Mouse (Mus musculus) intestine, postnatal 0 days (tissue): ENCODE measurements around the gene Peg3. TPM values are rescaled to one million over a fixed set of nuclear protein-coding genes. Genes with fewer than 3 reads are reported as not detected.

Source experiments
- ATAC-seq: fragments of 200-750 bp; cut with Nextera tagmentation; 2 replicates; pipeline ENCODE4 v1.8.0; 2017; ENCODE audit warnings: mild to moderate bottlenecking, moderate TSS enrichment, moderate library complexity
- H3K27ac ChIP-seq: fragments of 300-500 bp; sonication (generic); 2 replicates; pipeline ENCODE4 v1.5.1; 2014; ENCODE audit warnings: mild to moderate bottlenecking, low read depth, low read length, moderate library complexity
- H3K27me3 ChIP-seq: fragments of 300-500 bp; sonication (generic); replicated peaks from 2 replicates; pipeline ENCODE4 v1.6.1; 2014; ENCODE audit warnings: low read length, mixed read lengths; ENCODE audit not compliant: control insufficient read depth, insufficient read depth
- H3K36me3 ChIP-seq: fragments of 300-500 bp; sonication (generic); 2 replicates; pipeline ENCODE4 v1.6.1; 2014; ENCODE audit warnings: mild to moderate bottlenecking, moderate library complexity; ENCODE audit not compliant: control insufficient read depth, insufficient read depth
- H3K4me1 ChIP-seq: fragments of 300-500 bp; sonication (generic); replicated peaks from 2 replicates; pipeline ENCODE4 v1.6.1; 2014; ENCODE audit warnings: antibody characterized with exemption, low read length, mixed read lengths; ENCODE audit not compliant: control insufficient read depth, insufficient read depth
- H3K4me2 ChIP-seq: fragments of 300-500 bp; sonication (generic); replicated peaks from 2 replicates; pipeline ENCODE4 v1.6.1; 2014; ENCODE audit warnings: low read depth, mild to moderate bottlenecking, moderate library complexity
- H3K4me3 ChIP-seq: fragments of 300-500 bp; sonication (generic); 2 replicates; pipeline ENCODE4 v1.5.1; 2014; ENCODE audit warnings: low read depth, low read length
- H3K9ac ChIP-seq: fragments of 300-500 bp; sonication (generic); 2 replicates; pipeline ENCODE4 v1.6.1; 2014; ENCODE audit warnings: mild to moderate bottlenecking, low read depth, low read length
- H3K9me3 ChIP-seq: fragments of 300-500 bp; sonication (generic); 2 replicates; pipeline ENCODE4 v1.6.1; 2016; ENCODE audit warnings: mixed run types; ENCODE audit not compliant: control insufficient read depth
- CTCF ChIP-seq: sonication (generic); IDR thresholded peaks from 2 replicates; pipeline ENCODE4 v1.5.1; 2016; ENCODE audit warnings: low read depth, mild to moderate bottlenecking, control low read depth, antibody characterized with exemption, moderate library complexity
- WGBS: fragments of 180-500 bp; shearing (Covaris S2); extraction: QIAGEN DNeasy Blood & Tissue Kit; methylation state at CpG from one replicate; pipeline ENCODE4 v1.1.7; 2014; 5-methylcytosine and 5-hydroxymethylcytosine counted together
- polyA plus RNA-seq: library from polyadenylated mRNA; unstranded; fragments of >200 nt; fragmentation: Nextera tagmentation; extraction: Ambion mirVana; gene quantifications from 2 replicates; pipeline ENCODE4 v1.2.1, GENCODE M21; 2015

Peg3 gene
- polyA plus RNA-seq, 1 experiment from 2014 or later: 15.6 TPM

GRCm38 (mm10) chr7:6770286-6770685 lies 40.1 kb upstream of the Peg3 start:
- Histone ChIP-seq H3K4me3 (no peak overlapping the region), H3K9me3 (no peaks in the 10 kb centered on the region), H3K4me2 (0 out of 2 replicates have a peak overlapping the region, but pooled peaks have one; percentile 1), H3K4me1 (no peaks in the 10 kb centered on the region), H3K27me3 (no peaks in the 10 kb centered on the region), H3K27ac (no peak overlapping the region), H3K9ac (no peak overlapping the region), H3K36me3 (no peaks in the 10 kb centered on the region)
- under 1% methylated on average over 8 of the region's 8 CpGs for WGBS
- peak; percentile 33; the same call in 1 of the 2 replicates for ATAC-seq
- no peak for TF ChIP-seq CTCF

- Histone ChIP-seq H3K4me2 (no peak overlapping the region), H3K27ac (no peak overlapping the region), H3K36me3 (no peaks in the 10 kb centered on the region), H3K4me3 (no peak overlapping the region), H3K9me3 (no peaks in the 10 kb centered on the region), H3K4me1 (no peaks in the 10 kb centered on the region), H3K27me3 (no peaks in the 10 kb centered on the region), H3K9ac (no peak overlapping the region)
- no peak for ATAC-seq
- WGBS: 57% methylated on average over 5 of the region's 5 CpGs
- no peak for TF ChIP-seq CTCF
These were observed 35.0 kb upstream of the Peg3 start for GRCm38 (mm10) chr7:6765240-6765639.

- Histone ChIP-seq H3K4me3 (no peak overlapping the region), H3K9me3 (no peaks in the 10 kb centered on the region), H3K4me2 (no peak overlapping the region), H3K27ac (no peak overlapping the region), H3K9ac (no peak overlapping the region), H3K36me3 (no peaks in the 10 kb centered on the region), H3K27me3 (no peaks in the 10 kb centered on the region), H3K4me1 (no peaks in the 10 kb centered on the region)
- no peak for TF ChIP-seq CTCF
- WGBS: 65% methylated on average over 6 of the region's 6 CpGs
- ATAC-seq: no peak
These were observed 29.9 kb upstream of the Peg3 start for GRCm38 (mm10) chr7:6760170-6760569.

GRCm38 (mm10) chr7:6759698-6760097 lies 29.5 kb upstream of the Peg3 start:
- no peaks in the 10 kb centered on the region for H3K9me3 ChIP-seq
- no peaks in the 10 kb centered on the region for H3K4me1 ChIP-seq
- no peak for ATAC-seq
- H3K27ac ChIP-seq: no peak overlapping the region
- no peak overlapping the region for H3K4me3 ChIP-seq
- no peak overlapping the region for H3K9ac ChIP-seq
- no peak for TF ChIP-seq CTCF
- H3K36me3 ChIP-seq: no peaks in the 10 kb centered on the region
- H3K27me3 ChIP-seq: no peaks in the 10 kb centered on the region
- no peak overlapping the region for H3K4me2 ChIP-seq
- 76% methylated on average over 12 of the region's 12 CpGs for WGBS

GRCm38 (mm10) chr7:6756777-6757291 lies 26.6 kb upstream of the Peg3 start:
- Histone ChIP-seq H3K27ac (no peak overlapping the region), H3K9ac (no peak overlapping the region), H3K4me2 (no peak overlapping the region), H3K4me3 (no peak overlapping the region), H3K27me3 (no peaks in the 10 kb centered on the region), H3K9me3 (no peaks in the 10 kb centered on the region), H3K4me1 (no peaks in the 10 kb centered on the region), H3K36me3 (no peaks in the 10 kb centered on the region)
- no peak for TF ChIP-seq CTCF
- WGBS: 85% methylated on average over 4 of the region's 4 CpGs
- no peak for ATAC-seq

- 53% methylated on average over 4 of the region's 4 CpGs for WGBS
- ATAC-seq: no peak
- H3K4me2 ChIP-seq: no peak overlapping the region
- H3K4me3 ChIP-seq: no peak overlapping the region
- H3K9ac ChIP-seq: no peak overlapping the region
- H3K27ac ChIP-seq: no peak overlapping the region
- H3K4me1 ChIP-seq: no peaks in the 10 kb centered on the region
- no peaks in the 10 kb centered on the region for H3K9me3 ChIP-seq
- no peaks in the 10 kb centered on the region for H3K27me3 ChIP-seq
- no peak for TF ChIP-seq CTCF
- H3K36me3 ChIP-seq: no peaks in the 10 kb centered on the region
These were observed 23.2 kb upstream of the Peg3 start for GRCm38 (mm10) chr7:6753440-6753839.

GRCm38 (mm10) chr7:6749196-6749595 lies 19.0 kb upstream of the Peg3 start:
- TF ChIP-seq CTCF: no peak
- ATAC-seq: no peak
- H3K27me3 ChIP-seq: no peaks in the 10 kb centered on the region
- WGBS: 76% methylated on average over 7 of the region's 7 CpGs
- no peak overlapping the region for H3K27ac ChIP-seq
- no peaks in the 10 kb centered on the region for H3K36me3 ChIP-seq
- H3K4me1 ChIP-seq: no peaks in the 10 kb centered on the region
- H3K9me3 ChIP-seq: no peaks in the 10 kb centered on the region
- H3K4me2 ChIP-seq: no peak overlapping the region
- H3K9ac ChIP-seq: no peak overlapping the region
- H3K4me3 ChIP-seq: no peak overlapping the region
